Mouse (Mus musculus) urinary bladder, postnatal 4 days (tissue): Measurements from ENCODE around the gene Ccdc148.

ENCODE experiments used
- DNase-seq, 2 experiments: peaks; one replicate each; pipeline ENCODE4 v3.0.0; 2021 to 2022; ENCODE audit warnings: low spot score in 2 of 2

Ccdc148 gene

DNA sequence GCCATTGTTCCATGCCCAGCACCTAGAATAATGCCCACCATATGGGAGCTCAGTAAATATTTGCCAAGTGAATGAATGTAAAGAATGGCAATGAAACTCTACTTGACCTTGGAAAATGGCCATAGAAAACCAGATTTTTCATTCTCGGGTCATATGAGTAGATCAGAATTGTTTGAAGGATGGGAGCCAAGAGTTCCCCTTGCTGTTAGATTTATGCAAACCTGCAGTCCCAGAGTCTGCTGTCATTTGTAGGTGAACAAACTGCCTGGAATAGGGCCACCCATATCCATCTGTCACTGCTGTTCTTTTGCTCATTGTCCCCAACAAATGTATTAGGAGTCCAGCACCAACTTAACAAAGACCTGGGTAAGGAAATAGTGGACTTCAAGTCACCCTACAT, 377.0 kb downstream of the Ccdc148 start:
- DNase-seq: no peak

DNA sequence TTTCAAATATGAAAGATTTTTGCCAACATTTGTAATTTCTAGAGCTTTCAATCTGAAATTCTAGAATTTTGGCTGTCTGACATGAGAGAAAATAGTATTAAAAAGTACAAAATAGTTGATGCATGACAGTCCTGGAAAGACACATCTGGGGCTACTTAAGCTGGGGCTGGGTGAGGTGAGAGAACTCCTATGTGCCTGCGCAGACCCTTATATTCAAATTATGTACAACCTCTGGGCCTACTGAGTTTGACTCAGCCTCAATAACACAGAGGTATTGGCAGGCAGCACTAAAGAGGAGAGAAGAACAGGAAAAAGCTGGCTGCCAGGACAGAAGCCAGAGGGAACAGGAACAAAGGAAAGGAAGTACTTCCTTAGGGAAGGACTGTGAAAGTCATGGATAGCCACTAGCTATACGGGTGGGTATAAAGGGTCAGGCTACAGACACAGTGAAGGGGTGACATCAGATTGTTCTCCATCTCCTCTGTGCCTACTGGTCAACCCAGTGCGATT, 381.4 kb downstream of the Ccdc148 start:
- no peak for DNase-seq

DNA sequence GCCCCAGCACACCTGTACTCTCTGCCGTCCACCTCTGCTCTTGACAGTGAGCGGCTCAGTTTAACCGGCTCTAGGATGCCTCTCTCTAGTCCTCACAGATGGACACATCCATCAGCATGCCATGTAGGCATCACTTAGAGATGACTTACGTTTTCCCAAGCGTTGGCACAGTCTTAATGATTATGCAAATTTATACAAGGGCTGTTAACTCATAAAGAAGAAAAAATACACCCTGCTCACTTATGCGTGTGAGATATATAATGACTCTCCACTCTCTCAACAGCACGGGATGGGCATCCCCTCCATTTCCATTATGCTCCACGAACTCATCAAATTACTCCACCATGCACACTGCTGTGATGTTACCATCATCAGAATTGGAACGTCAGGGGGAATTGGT, 386.6 kb downstream of the Ccdc148 start:
- no peak for DNase-seq
